Mouse (Mus musculus) midbrain, embryonic 11.5 days (tissue): Measurements from ENCODE around the gene Apol7c. TPM values are rescaled to one million over a fixed set of nuclear protein-coding genes. Genes with fewer than 3 reads are reported as not detected.
"Not testable (repeated sequence)": the region's sequence is repeated elsewhere in the genome, so short reads cannot be mapped to it uniquely, and the experiment has no call there.

Source experiments
- ATAC-seq: fragments of 200-750 bp; cut with Nextera tagmentation; 2 replicates; pipeline ENCODE4 v1.8.0; 2017; ENCODE audit warnings: moderate TSS enrichment, moderate library complexity; ENCODE audit not compliant: low FRiP score
- DNase-seq: peaks from one replicate; pipeline ENCODE4 v3.0.0; 2015; ENCODE audit warnings: low spot score; ENCODE audit errors: missing footprints
- H3K27ac ChIP-seq: fragments of 300-500 bp; sonication (generic); 2 replicates; pipeline ENCODE4 v1.5.1; 2014; ENCODE audit warnings: low read depth, low read length
- H3K27me3 ChIP-seq: fragments of 300-500 bp; sonication (generic); 2 replicates; pipeline ENCODE4 v1.6.1; 2014; ENCODE audit warnings: mild to moderate bottlenecking, low read length, moderate library complexity, mixed read lengths; ENCODE audit not compliant: control insufficient read depth, insufficient read depth
- H3K36me3 ChIP-seq: fragments of 300-500 bp; sonication (generic); 2 replicates; pipeline ENCODE4 v1.6.1; 2014; ENCODE audit warnings: mild to moderate bottlenecking, low read length, moderate library complexity, mixed read lengths; ENCODE audit not compliant: control insufficient read depth, insufficient read depth
- H3K4me1 ChIP-seq: fragments of 300-500 bp; sonication (generic); 2 replicates; pipeline ENCODE4 v1.6.1; 2014; ENCODE audit warnings: low read length; ENCODE audit not compliant: control insufficient read depth, insufficient read depth
- H3K4me2 ChIP-seq: fragments of 300-500 bp; sonication (generic); 2 replicates; pipeline ENCODE4 v1.6.1; 2014; ENCODE audit warnings: mild to moderate bottlenecking, moderate library complexity
- H3K4me3 ChIP-seq: fragments of 300-500 bp; sonication (generic); 2 replicates; pipeline ENCODE4 v1.5.1; 2014; ENCODE audit warnings: low read depth, low read length
- H3K9ac ChIP-seq: fragments of 300-500 bp; sonication (generic); 2 replicates; pipeline ENCODE4 v1.6.1; 2014; ENCODE audit warnings: low read length
- H3K9me3 ChIP-seq: fragments of 300-500 bp; sonication (generic); 2 replicates; pipeline ENCODE4 v1.6.1; 2016; ENCODE audit warnings: low read length; ENCODE audit not compliant: control insufficient read depth
- WGBS: fragments of 180-500 bp; shearing (Covaris S2); extraction: QIAGEN DNeasy Blood & Tissue Kit; methylation state at CpG from one replicate; pipeline ENCODE4 v1.1.7; 2014; 5-methylcytosine and 5-hydroxymethylcytosine counted together
- polyA plus RNA-seq: library from polyadenylated mRNA; unstranded; fragments of >200 nt; fragmentation: Nextera tagmentation; extraction: Ambion mirVana; gene quantifications from 2 replicates; pipeline ENCODE4 v1.2.1, GENCODE M21; 2014

Apol7c gene
- polyA plus RNA-seq, 1 experiment from 2014 or later: not detected

DNA sequence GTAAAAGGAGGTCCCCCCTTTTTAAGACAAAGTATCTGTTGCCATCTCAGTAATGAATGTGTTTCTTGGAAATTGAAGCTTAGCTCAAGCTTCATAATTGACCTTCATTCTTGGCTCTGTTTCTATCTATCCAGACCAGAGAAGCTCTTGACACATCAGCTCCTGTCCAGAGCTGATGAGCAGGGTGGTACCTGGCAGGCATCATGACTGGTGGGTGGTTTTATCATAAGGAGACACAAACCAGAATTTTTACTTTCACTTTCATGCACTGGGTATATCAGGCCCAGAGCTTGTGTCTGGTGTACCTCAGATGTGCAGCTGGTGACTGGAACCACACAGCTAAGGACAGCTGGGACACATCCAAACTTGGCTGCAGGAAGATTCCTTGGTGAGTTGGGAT, 25.1 kb downstream of the Apol7c start, which contains the start of gene Apol11a:
Gene Apol11a, plus strand, starts transcription at position 306 of the 400 bp plus-strand sequence.
- H3K4me2 ChIP-seq, H3K9me3 ChIP-seq, H3K36me3 ChIP-seq, ATAC-seq, DNase-seq, H3K4me3 ChIP-seq, H3K27me3 ChIP-seq, H3K4me1 ChIP-seq, H3K27ac ChIP-seq, H3K9ac ChIP-seq: not testable (repeated sequence)

DNA sequence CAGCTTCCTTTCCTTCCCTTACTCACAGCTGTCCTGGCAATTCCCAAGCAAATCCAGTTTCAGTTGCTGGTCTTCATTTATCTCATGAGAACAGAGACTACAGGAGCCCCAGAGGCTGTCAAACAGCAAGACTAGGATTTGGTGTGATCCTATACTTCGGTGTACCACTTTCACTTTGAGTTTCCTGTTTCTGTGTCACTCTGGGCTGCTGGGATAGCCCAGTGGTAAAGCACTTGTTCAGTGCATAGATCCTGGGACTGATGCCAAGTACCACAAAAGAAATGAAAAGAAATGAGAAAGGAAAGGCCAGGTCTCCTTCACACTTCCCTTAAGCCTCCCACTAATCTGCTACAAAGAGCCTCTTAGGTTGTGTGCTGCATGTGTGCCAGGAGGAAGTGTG, 38.4 kb downstream of the Apol7c start:
- H3K9ac ChIP-seq, H3K4me2 ChIP-seq, H3K9me3 ChIP-seq, ATAC-seq, H3K36me3 ChIP-seq, H3K4me3 ChIP-seq, DNase-seq, H3K27me3 ChIP-seq, H3K4me1 ChIP-seq, H3K27ac ChIP-seq: not testable (repeated sequence)
- 84% methylated on average over 1 of the region's 1 CpGs for WGBS

DNA sequence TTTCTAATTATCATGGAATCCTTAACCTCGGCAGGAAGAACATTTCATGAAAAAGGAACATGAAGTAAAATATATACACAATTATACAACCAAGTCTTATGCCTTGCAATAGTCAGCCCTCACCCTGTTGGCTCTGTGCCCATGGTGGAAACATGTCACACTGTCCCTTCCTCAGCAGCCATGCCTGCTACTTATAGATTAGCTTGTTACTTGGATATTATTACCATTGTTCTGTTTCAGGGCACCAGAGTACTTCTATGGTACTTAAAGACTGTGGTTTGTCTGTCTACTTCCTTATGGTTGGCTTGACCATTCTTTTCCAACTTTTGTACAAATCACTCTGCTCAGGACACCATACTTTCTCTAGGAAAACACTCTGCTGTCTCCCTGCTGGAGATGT, 39.9 kb downstream of the Apol7c start:
- not testable (repeated sequence) for H3K9me3 ChIP-seq, H3K27me3 ChIP-seq, H3K4me2 ChIP-seq, ATAC-seq, H3K9ac ChIP-seq, H3K36me3 ChIP-seq, H3K4me3 ChIP-seq, DNase-seq, H3K4me1 ChIP-seq, H3K27ac ChIP-seq
- no CpG with 5 or more reads among the region's 1 CpGs for WGBS

DNA sequence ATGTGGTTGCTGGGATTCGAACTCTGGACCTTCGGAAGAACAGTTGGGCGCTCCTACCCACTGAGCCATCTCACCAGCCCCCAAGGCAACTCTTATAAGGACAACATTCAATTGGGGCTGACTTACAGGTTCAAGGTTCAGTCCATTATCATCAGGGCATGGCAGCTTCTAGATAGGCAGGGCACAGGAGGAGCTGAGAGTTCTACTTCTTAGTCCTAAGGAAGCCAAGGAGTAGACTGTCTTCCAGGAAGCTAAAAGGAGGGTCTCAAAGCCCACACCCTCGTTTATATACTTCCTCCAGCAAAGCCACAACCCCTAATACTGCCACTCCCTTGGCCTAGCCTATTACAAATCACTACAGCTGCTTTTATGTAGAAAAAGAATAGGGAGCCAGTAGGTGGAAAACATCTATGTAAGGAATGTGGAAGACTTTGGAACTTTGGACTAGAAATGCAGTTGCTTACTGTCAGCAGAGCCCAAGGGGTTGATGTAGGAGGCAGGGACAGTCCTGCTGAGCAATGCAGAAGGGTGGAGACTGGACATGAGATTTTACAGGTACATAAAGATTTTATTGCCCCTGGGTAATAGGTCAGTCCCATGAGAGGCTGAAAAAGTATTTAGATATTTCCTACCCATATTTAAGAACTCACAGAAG, 50.8 kb downstream of the Apol7c start:
- Histone ChIP-seq H3K4me3 (no peak overlapping the region), H3K27me3 (no peaks in the 10 kb centered on the region), H3K36me3 (no peaks in the 10 kb centered on the region), H3K4me1 (no peaks in the 10 kb centered on the region), H3K9ac (no peak overlapping the region), H3K27ac (no peak overlapping the region), H3K9me3 (no peaks in the 10 kb centered on the region), H3K4me2 (no peak overlapping the region)
- WGBS: 79% methylated on average over 4 of the region's 4 CpGs
- ATAC-seq (no peak), DNase-seq (no peak)

DNA sequence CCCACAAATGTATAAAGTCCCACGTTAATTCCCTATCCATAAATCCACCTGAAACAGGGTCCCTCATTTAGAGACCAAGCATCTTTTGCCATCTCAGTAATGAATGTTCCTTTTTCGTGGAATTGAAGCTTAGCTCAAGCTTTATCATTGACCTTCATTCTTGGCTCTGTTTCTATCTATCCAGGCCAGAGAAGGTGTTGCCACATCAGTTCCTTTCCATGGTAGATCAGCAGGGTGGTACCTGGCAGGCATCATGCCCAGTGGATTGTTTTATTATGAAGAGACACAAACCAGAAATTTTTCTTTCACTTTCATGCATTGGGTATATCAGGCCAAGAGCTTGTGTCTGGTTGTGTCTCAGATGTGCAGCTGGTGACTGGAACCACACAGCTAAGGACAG, 56.4 kb downstream of the Apol7c start, which contains the start of gene Apol10a:
Gene Apol10a, plus strand, starts transcription at position 355 of the 400 bp plus-strand sequence.
- H3K9ac ChIP-seq, H3K4me1 ChIP-seq, DNase-seq, H3K36me3 ChIP-seq, H3K27ac ChIP-seq, H3K4me2 ChIP-seq, H3K9me3 ChIP-seq, ATAC-seq, H3K27me3 ChIP-seq, H3K4me3 ChIP-seq: not testable (repeated sequence)
- 76% methylated on average over 2 of the region's 2 CpGs for WGBS

Other genes with a start within 250 kb of the Apol7c start
- gene Rbfox2, start 226.3 kb downstream of the Apol7c start, polyA plus RNA-seq: 73.2 and 79.9 TPM in 2 replicates
- not detected in 2 replicates for gene Apol7a, start 134.2 kb downstream of the Apol7c start, polyA plus RNA-seq
- not detected in 2 replicates for gene Apol9a, start 122.2 kb downstream of the Apol7c start, polyA plus RNA-seq
- gene Apol7b, start 85.8 kb downstream of the Apol7c start, polyA plus RNA-seq: not detected in 2 replicates
- gene Apol10a, start 56.3 kb downstream of the Apol7c start, polyA plus RNA-seq: not detected in 2 replicates
- not detected in 2 replicates for gene Apol11a, start 25.0 kb downstream of the Apol7c start, polyA plus RNA-seq
- not detected in 2 replicates for gene 1700025B11Rik, start 28.6 kb upstream of the Apol7c start, polyA plus RNA-seq
- gene Apol10b, start 62.8 kb upstream of the Apol7c start, polyA plus RNA-seq: 0.29 TPM in 1 of 2 replicates, not detected in the other
- not detected in 2 replicates for gene Gm36245, start 65.9 kb upstream of the Apol7c start, polyA plus RNA-seq
- not detected in 2 replicates for gene Apol11b, start 110.0 kb upstream of the Apol7c start, polyA plus RNA-seq
- not detected in 2 replicates for gene Apol7e, start 165.5 kb upstream of the Apol7c start, polyA plus RNA-seq
- not detected in 2 replicates for gene Apol9b, start 195.7 kb upstream of the Apol7c start, polyA plus RNA-seq
- gene Apol8, start 223.7 kb upstream of the Apol7c start, polyA plus RNA-seq: 0.11 and 0.34 TPM in 2 replicates